ENCODE assay signal across 16 mouse cellular contexts in the genomic region with DNA sequence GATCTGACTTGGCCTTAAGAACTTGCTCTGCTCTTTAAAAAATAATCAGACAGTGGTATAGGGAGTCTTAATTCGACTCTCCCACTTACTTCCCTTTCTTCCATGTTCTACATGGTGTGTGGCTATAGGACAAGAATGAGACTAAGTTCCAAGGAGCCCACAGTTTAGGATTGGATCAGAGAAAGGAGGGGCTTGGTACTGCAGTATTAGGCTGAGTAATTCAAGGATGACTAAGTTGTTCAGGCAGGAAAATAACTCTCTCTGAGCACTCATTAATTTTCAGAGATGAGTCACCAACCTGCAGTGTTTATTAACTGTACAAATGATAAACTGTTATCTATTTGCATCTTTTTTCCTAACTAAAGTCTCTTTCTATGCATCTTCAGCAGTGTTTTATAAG. TPM values are rescaled to one million over a fixed set of nuclear protein-coding genes. Genes with fewer than 3 reads are reported as not detected.
"Had no signal": no experiment of that assay in that cellular context is flagged by ENCODE, and none has a peak within 500 bp of the region (broad histone marks: within the 10 kb centered on the region; RNA-seq: fewer than 3 reads in every experiment).

No protein-coding gene starts in this region.

- DNase-seq: lung, adult 2 months; lung, postnatal 14 days; lung, postnatal 36 days; right cerebral cortex, postnatal 14 days; spleen, adult 18-20 months; thymus, adult 18-20 months; thymus, postnatal 14 days; thymus, postnatal 36 days had no signal

- H3K4me3 ChIP-seq: lung, embryonic 15.5 days; megakaryocyte, embryonic 14.5 days; midbrain, embryonic 13.5 days; midbrain, embryonic 15.5 days; neural tube, embryonic 12.5 days had no signal

- H3K27ac ChIP-seq: lung, embryonic 15.5 days; macrophage; midbrain, embryonic 13.5 days; midbrain, embryonic 15.5 days; neural tube, embryonic 12.5 days had no signal

RNA-seq across cellular contexts. Expression of gene Adam23, which starts 45.3 kb away (rescaled TPM):
- total RNA-seq: monocyte, adult 5-6 weeks; neutrophil, adult 5-6 weeks had no signal
